Mouse (Mus musculus) limb, embryonic 10.5 days (tissue): ENCODE data around the gene Celf2. TPM values are rescaled to one million over a fixed set of nuclear protein-coding genes. Genes with fewer than 3 reads are reported as not detected.

Experiments
- DNase-seq: peaks from one replicate; pipeline ENCODE4 v3.0.0-alpha.2; 2017; ENCODE audit warnings: low spot score
- H3K27ac ChIP-seq: fragments of 300-500 bp; sonication (generic); 2 replicates; pipeline ENCODE4 v1.5.1; 2016; ENCODE audit warnings: mild to moderate bottlenecking
- H3K27me3 ChIP-seq: fragments of 300-500 bp; sonication (generic); 2 replicates; pipeline ENCODE4 v1.6.1; 2016; ENCODE audit warnings: low read depth, mild to moderate bottlenecking; ENCODE audit not compliant: poor library complexity, severe bottlenecking
- H3K36me3 ChIP-seq: fragments of 300-500 bp; sonication (generic); 2 replicates; pipeline ENCODE4 v1.6.1; 2016; ENCODE audit warnings: mild to moderate bottlenecking, moderate library complexity
- H3K4me1 ChIP-seq: fragments of 300-500 bp; sonication (generic); 2 replicates; pipeline ENCODE4 v1.6.1; 2016
- H3K4me3 ChIP-seq: fragments of 300-500 bp; sonication (generic); 2 replicates; pipeline ENCODE4 v1.5.1; 2016; ENCODE audit warnings: mild to moderate bottlenecking, moderate library complexity
- H3K9me3 ChIP-seq: fragments of 300-500 bp; sonication (generic); replicated peaks from 2 replicates; pipeline ENCODE4 v1.6.1; 2016; ENCODE audit warnings: mild to moderate bottlenecking
- WGBS: fragments of 180-500 bp; shearing (Covaris S2); methylation state at CpG from one replicate; pipeline ENCODE4 v1.1.7; 2016; 5-methylcytosine and 5-hydroxymethylcytosine counted together
- polyA plus RNA-seq: library from polyadenylated mRNA; unstranded; fragments of >200 nt; fragmentation: Nextera tagmentation; extraction: Ambion mirVana; gene quantifications from 2 replicates; pipeline ENCODE4 v1.2.1, GENCODE M21; 2016

Celf2 gene
- polyA plus RNA-seq, 1 experiment from 2014 or later, result 16.2 TPM

GRCm38 (mm10) chr2:6983902-6984301 is 525.5 kb downstream of the Celf2 start:
- no peak for DNase-seq
- H3K36me3 ChIP-seq, result no peaks in the 10 kb centered on the region
- H3K27me3 ChIP-seq, result no peaks in the 10 kb centered on the region
- no peak overlapping the region for H3K27ac ChIP-seq
- no peak overlapping the region for H3K4me3 ChIP-seq
- no peaks in the 10 kb centered on the region for H3K9me3 ChIP-seq
- no peaks in the 10 kb centered on the region for H3K4me1 ChIP-seq
- WGBS, result 72% methylated on average over 6 of the region's 6 CpGs

DNA sequence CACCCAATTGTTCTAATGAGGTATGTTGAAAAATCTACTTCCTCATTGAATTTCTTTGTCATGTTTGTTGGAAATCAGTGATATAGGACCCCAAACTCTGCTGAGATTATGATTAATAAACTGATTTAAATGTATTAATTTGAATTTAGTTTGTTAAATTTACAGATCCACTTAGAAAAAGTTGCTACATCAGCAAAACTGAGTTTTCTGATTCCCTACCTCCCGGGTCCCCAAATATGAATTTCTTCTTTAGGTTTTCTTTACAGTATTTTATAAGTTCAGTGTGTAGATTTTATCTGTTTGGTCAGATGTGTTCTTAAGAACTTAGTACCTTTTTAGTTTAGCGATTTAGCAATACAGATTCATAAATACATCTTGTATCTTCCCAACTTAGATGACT is 533.1 kb downstream of the Celf2 start:
- no peaks in the 10 kb centered on the region for H3K36me3 ChIP-seq
- no peak for DNase-seq
- WGBS, result 94% methylated on average over 2 of the region's 2 CpGs
- H3K9me3 ChIP-seq, result no peaks in the 10 kb centered on the region
- H3K27ac ChIP-seq, result no peak overlapping the region
- no peaks in the 10 kb centered on the region for H3K4me1 ChIP-seq
- no peaks in the 10 kb centered on the region for H3K27me3 ChIP-seq
- H3K4me3 ChIP-seq, result no peak overlapping the region

GRCm38 (mm10) chr2:6969228-6969627 is 540.1 kb downstream of the Celf2 start:
- Histone ChIP-seq H3K9me3 (no peaks in the 10 kb centered on the region), H3K27ac (no peak overlapping the region), H3K36me3 (no peaks in the 10 kb centered on the region), H3K4me1 (no peaks in the 10 kb centered on the region), H3K27me3 (no peaks in the 10 kb centered on the region), H3K4me3 (no peak overlapping the region)
- WGBS, result 88% methylated on average over 6 of the region's 6 CpGs
- no peak for DNase-seq

GRCm38 (mm10) chr2:6965243-6965642 is 544.1 kb downstream of the Celf2 start:
- Histone ChIP-seq H3K27ac (no peak overlapping the region), H3K36me3 (no peaks in the 10 kb centered on the region), H3K4me1 (no peaks in the 10 kb centered on the region), H3K27me3 (no peaks in the 10 kb centered on the region), H3K4me3 (no peak overlapping the region), H3K9me3 (no peaks in the 10 kb centered on the region)
- no peak for DNase-seq

- WGBS, result 82% methylated on average over 4 of the region's 4 CpGs
- Histone ChIP-seq H3K4me1 (no peaks in the 10 kb centered on the region), H3K4me3 (no peak overlapping the region), H3K36me3 (no peaks in the 10 kb centered on the region), H3K27ac (no peak overlapping the region), H3K27me3 (no peaks in the 10 kb centered on the region), H3K9me3 (no peaks in the 10 kb centered on the region)
- DNase-seq, result no peak
Measured at GRCm38 (mm10) chr2:6950702-6951101, 558.7 kb downstream of the Celf2 start.

- no peak for DNase-seq
- no peaks in the 10 kb centered on the region for H3K27me3 ChIP-seq
- peaks cover 12% of the 10 kb centered on the region for H3K4me1 ChIP-seq
- H3K9me3 ChIP-seq, result no peaks in the 10 kb centered on the region
- H3K4me3 ChIP-seq, result no peak overlapping the region
- 79% methylated on average over 9 of the region's 9 CpGs for WGBS
- H3K36me3 ChIP-seq, result no peaks in the 10 kb centered on the region
- H3K27ac ChIP-seq, result no peak overlapping the region
Measured at GRCm38 (mm10) chr2:6945638-6946415, 563.5 kb downstream of the Celf2 start.

- no peaks in the 10 kb centered on the region for H3K9me3 ChIP-seq
- no peak for DNase-seq
- 81% methylated on average over 8 of the region's 8 CpGs for WGBS
Measured at GRCm38 (mm10) chr2:6943651-6944050, 565.7 kb downstream of the Celf2 start.

DNA sequence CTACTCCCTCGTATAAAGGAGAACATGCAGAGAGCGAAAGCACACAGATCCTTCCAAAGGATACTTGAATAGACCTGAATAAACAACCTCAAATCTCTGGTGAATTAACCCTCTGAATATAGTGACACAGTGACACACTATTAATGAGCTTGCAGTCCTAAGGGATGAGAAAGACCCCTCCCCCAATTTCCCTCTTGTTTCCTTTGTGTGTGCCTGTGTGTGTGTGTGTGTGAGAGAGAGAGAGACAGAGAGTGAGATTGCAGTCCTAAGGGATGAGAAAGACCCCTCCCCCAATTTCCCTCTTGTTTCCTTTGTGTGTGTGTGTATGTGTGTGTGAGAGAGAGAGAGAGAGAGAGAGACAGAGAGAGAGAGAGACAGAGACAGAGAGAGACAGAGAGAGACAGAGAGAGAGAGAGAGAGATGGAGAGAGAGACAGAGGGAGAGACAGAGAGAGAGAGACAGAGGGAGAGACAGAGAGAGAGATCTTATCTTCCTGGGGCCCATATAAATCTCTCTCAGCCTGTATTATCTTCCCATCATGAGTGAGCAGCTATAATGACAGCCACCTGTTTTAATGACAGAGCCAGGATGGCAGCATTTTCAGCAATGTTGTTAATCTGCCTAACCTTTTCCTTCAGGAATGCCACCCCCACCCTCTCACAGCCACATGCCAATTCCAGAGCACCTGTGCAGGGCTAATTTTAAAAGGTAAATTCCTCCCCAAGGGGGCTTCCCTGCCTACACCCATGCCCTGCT is 566.5 kb downstream of the Celf2 start:
- no peaks in the 10 kb centered on the region for H3K27me3 ChIP-seq
- WGBS, result 88% methylated on average over 2 of the region's 2 CpGs
- no peak for DNase-seq
- H3K36me3 ChIP-seq, result no peaks in the 10 kb centered on the region
- H3K9me3 ChIP-seq, result no peaks in the 10 kb centered on the region
- H3K4me1 ChIP-seq, result peaks cover 12% of the 10 kb centered on the region
- H3K4me3 ChIP-seq, result no peak overlapping the region
- H3K27ac ChIP-seq, result no peak overlapping the region

More at GRCm38 (mm10) chr2:6943651-6944050, 565.7 kb downstream of the Celf2 start:
- Histone ChIP-seq H3K36me3 (no peaks in the 10 kb centered on the region), H3K27ac (no peak overlapping the region), H3K4me3 (no peak overlapping the region), H3K4me1 (peaks cover 12% of the 10 kb centered on the region), H3K27me3 (no peaks in the 10 kb centered on the region)

- Histone ChIP-seq H3K36me3 (no peaks in the 10 kb centered on the region), H3K27me3 (no peaks in the 10 kb centered on the region)
- 86% methylated on average over 2 of the region's 2 CpGs for WGBS
Measured at GRCm38 (mm10) chr2:6939143-6939542, 570.2 kb downstream of the Celf2 start.

DNA sequence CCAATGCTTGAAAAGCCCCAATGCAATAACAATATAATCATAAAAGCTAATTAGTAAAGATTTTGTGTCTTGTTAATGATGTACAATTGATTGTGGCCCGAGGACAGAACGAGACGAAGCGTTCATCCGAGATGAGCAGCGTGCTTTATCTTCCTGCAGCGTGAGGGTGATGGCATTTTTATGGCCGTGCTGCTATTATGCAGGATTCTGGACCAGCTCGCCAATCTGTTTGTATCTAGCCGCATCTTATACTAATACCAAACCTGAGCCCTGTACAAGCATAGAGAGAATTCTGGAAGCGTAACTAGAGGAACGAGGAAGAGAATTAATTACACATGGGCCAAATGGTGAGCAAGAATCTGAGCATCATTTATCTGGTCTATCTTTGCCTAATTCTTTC is 576.2 kb downstream of the Celf2 start:
- Histone ChIP-seq H3K4me3 (no peak overlapping the region), H3K4me1 (no peaks in the 10 kb centered on the region), H3K27me3 (0 out of 2 replicates have a peak, but pooled peaks cover 3% of the 10 kb centered on the region), H3K36me3 (no peaks in the 10 kb centered on the region), H3K27ac (no peak overlapping the region), H3K9me3 (no peaks in the 10 kb centered on the region)
- no peak for DNase-seq
- WGBS, result 48% methylated on average over 12 of the region's 12 CpGs

More at GRCm38 (mm10) chr2:6939143-6939542, 570.2 kb downstream of the Celf2 start:
- no peaks in the 10 kb centered on the region for H3K9me3 ChIP-seq
- no peak overlapping the region for H3K4me3 ChIP-seq
- no peak for DNase-seq
- H3K27ac ChIP-seq, result no peak overlapping the region
- peaks cover 5% of the 10 kb centered on the region for H3K4me1 ChIP-seq

GRCm38 (mm10) chr2:6927693-6928360 is 581.5 kb downstream of the Celf2 start:
- H3K4me3 ChIP-seq, result no peak overlapping the region
- no peaks in the 10 kb centered on the region for H3K9me3 ChIP-seq
- peaks cover 8% of the 10 kb centered on the region for H3K4me1 ChIP-seq
- 0 out of 2 replicates have a peak, but pooled peaks cover 3% of the 10 kb centered on the region for H3K27me3 ChIP-seq
- H3K36me3 ChIP-seq, result no peaks in the 10 kb centered on the region
- DNase-seq, result no peak
- WGBS, result 92% methylated on average over 4 of the region's 4 CpGs
- no peak overlapping the region for H3K27ac ChIP-seq

DNA sequence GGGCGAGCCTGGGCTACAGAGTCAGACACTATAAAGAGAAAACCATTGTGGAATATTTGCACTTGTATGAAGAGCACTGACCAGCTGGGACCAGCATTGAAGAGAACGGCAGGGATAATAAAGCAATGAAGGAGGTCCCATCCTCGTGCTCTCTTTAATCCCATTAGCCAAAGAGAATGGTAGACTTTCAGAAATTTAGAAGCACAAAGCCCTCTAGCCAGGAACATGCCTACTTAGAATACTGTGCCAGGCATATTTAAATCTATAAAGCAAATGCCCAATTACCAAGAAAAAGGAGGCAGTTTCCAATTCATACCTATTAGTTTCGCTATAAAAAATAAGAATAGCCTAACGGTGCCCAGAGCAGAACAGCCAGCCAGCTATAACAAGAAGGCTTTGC is 583.9 kb downstream of the Celf2 start:
- Histone ChIP-seq H3K4me3 (no peak overlapping the region), H3K4me1 (peaks cover 8% of the 10 kb centered on the region), H3K27ac (no peak overlapping the region), H3K27me3 (0 out of 2 replicates have a peak, but pooled peaks cover 3% of the 10 kb centered on the region), H3K9me3 (no peaks in the 10 kb centered on the region), H3K36me3 (no peaks in the 10 kb centered on the region)
- no peak for DNase-seq
- WGBS, result 91% methylated on average over 5 of the region's 5 CpGs
